Mouse (Mus musculus): ENCODE data around the gene Pi4ka. TPM values are rescaled to one million over a fixed set of nuclear protein-coding genes. Genes with fewer than 3 reads are reported as not detected.

Gene Pi4ka
- total RNA-seq, 1 experiment, result 42.5 TPM

DNA sequence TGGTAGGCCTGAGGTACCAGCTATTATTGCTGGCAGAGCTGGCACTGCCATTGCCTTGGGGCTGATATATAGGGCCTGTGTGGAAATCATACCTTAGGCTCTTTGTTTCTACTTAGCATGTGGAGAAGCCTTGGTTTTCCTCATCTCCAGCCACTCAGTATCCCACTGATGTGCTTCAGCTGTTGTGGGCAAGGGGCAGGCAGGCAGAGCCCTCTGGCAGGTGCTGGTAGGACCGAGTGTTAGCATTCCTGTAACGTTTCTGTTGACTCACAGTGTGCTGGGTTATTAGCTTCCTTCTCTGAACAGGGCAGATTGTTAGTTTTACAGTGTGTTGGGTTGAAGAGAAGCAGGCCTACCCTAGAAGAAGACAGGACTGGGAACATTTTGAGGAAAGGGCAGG, 150.8 kb downstream of the Pi4ka start:
- Histone ChIP-seq H3K27ac (ENCODE audit: insufficient read depth, low read depth, low read length, poor library complexity, severe bottlenecking) (no peak overlapping the region), H3K4me1 (ENCODE audit: control insufficient read depth in 2 of 2, insufficient read depth in 2 of 2, low read length in 2 of 2, poor library complexity in 1 of 2) (peaks cover 19 to 48% of the 10 kb centered on the region in 2 experiments), H3K36me3 (ENCODE audit: control insufficient read depth, insufficient read depth, low read length, poor library complexity, severe bottlenecking) (peaks cover 37% of the 10 kb centered on the region), H3K9ac (ENCODE audit: insufficient read depth, low read depth, low read length, poor library complexity, severe bottlenecking) (no peak overlapping the region), H3K4me3 (ENCODE audit: insufficient read depth in 1 of 2, low read depth in 1 of 2, low read length in 2 of 2, poor library complexity in 1 of 2, severe bottlenecking in 1 of 2) (no peak overlapping the region), H3K9me3 (ENCODE audit: control insufficient read depth, insufficient read depth, low read depth, low read length) (no peaks in the 10 kb centered on the region)
- in situ Hi-C loops (cut with MboI; ENCODE audit: low sequenced_read_pairs in 2 of 2, unreplicated experiment in 2 of 2), result no loop called here
- no peak for TF ChIP-seq HCFC1 (IDR thresholded peaks at IDR 0.05; ENCODE audit: borderline replicate concordance, insufficient read depth, low read length)
- TF ChIP-seq ZC3H11A (IDR thresholded peaks at IDR 0.05; ENCODE audit: borderline replicate concordance, low read depth, low read length), result no peak
- TF ChIP-seq CHD2 (IDR thresholded peaks at IDR 0.05; ENCODE audit: low read depth, low read length), result no peak
- TF ChIP-seq MAFK (IDR thresholded peaks at IDR 0.05; ENCODE audit: insufficient read depth, low read depth, low read length), result no peak
- TF ChIP-seq ZNF384 (IDR thresholded peaks at IDR 0.05; ENCODE audit: low read depth, low read length), result no peak
- DNase-seq (ENCODE audit: low read depth, low spot score), result no peak

DNA sequence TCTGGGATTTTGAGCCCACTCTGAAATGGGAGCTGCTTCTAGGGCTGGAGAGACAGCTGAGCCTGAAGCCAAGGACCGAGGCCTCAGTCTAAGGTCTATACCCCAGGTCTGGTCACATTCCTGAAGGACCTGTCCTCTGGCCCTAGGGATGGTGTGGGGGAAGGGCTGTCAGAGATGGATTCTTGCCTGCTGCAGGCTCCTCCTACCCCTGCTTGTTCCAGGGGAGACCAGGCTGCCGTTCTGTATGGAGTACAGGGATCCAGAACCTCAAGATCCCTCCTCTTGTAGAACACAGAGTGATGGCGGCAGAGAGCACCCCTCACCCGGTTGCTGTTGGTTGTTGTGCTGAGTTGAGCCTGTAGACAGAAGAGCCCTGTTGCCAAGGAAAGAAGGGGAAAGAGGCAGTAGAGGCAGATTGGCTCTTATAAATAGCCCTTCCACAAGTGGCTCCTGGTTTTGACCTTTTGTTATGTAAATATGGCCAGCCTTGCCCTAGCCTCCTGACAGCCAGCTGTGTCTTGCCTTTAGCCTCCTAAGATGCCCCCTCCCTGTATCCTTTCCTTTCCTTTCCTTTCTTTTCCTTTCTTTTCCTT, 152.0 kb downstream of the Pi4ka start:
- H3K27ac ChIP-seq (ENCODE audit: insufficient read depth, low read depth, low read length, poor library complexity, severe bottlenecking), result peak overlapping the region; percentile 76
- TF ChIP-seq ZNF384 (IDR thresholded peaks at IDR 0.05; ENCODE audit: low read depth, low read length) (no peak), CHD2 (IDR thresholded peaks at IDR 0.05; ENCODE audit: low read depth, low read length) (no peak), HCFC1 (IDR thresholded peaks at IDR 0.05; ENCODE audit: borderline replicate concordance, insufficient read depth, low read length) (no peak), ZC3H11A (IDR thresholded peaks at IDR 0.05; ENCODE audit: borderline replicate concordance, low read depth, low read length) (no peak), MAFK (IDR thresholded peaks at IDR 0.05; ENCODE audit: insufficient read depth, low read depth, low read length) (no peak)
- H3K9ac ChIP-seq (ENCODE audit: insufficient read depth, low read depth, low read length, poor library complexity, severe bottlenecking), result peak overlapping the region; percentile 48
- peak overlapping the region; percentile 25 to 38; a peak in 3 of 4 replicates for H3K4me3 ChIP-seq (ENCODE audit: insufficient read depth in 1 of 2, low read depth in 1 of 2, low read length in 2 of 2, poor library complexity in 1 of 2, severe bottlenecking in 1 of 2)
- peaks cover 33% of the 10 kb centered on the region for H3K36me3 ChIP-seq (ENCODE audit: control insufficient read depth, insufficient read depth, low read length, poor library complexity, severe bottlenecking)
- H3K4me1 ChIP-seq (ENCODE audit: control insufficient read depth in 2 of 2, insufficient read depth in 2 of 2, low read length in 2 of 2, poor library complexity in 1 of 2), result peaks cover 21 to 55% of the 10 kb centered on the region in 2 experiments
- in situ Hi-C loops (cut with MboI; ENCODE audit: low sequenced_read_pairs in 2 of 2, unreplicated experiment in 2 of 2), result no loop called here
- no peak for DNase-seq (ENCODE audit: low read depth, low spot score)
- no peaks in the 10 kb centered on the region for H3K9me3 ChIP-seq (ENCODE audit: control insufficient read depth, insufficient read depth, low read depth, low read length)

DNA sequence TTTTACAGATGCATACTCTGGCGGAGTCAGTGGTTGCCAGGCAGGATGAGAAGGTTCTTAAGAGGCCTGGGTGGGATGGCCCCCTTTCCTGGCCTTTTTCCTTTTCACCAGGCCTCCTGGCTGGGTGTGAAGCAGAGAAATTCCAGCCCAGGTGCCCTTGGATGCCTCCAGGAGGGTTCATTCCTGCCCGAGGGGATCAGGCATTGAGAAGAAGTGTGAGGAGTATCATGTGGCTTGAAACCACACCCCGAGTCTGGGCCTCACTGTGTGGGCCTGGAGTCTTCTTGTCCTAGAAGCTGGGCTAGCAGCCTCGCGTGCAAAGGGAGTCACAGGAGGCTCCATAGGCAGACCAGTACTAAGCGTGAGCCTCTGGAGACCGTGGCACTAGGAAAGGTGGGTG, 153.3 kb downstream of the Pi4ka start:
- Histone ChIP-seq H3K4me1 (ENCODE audit: control insufficient read depth in 2 of 2, insufficient read depth in 2 of 2, low read length in 2 of 2, poor library complexity in 1 of 2) (peaks cover 29 to 52% of the 10 kb centered on the region in 2 experiments), H3K9me3 (ENCODE audit: control insufficient read depth, insufficient read depth, low read depth, low read length) (no peaks in the 10 kb centered on the region), H3K36me3 (ENCODE audit: control insufficient read depth, insufficient read depth, low read length, poor library complexity, severe bottlenecking) (peaks cover 20% of the 10 kb centered on the region), H3K4me3 (ENCODE audit: insufficient read depth in 1 of 2, low read depth in 1 of 2, low read length in 2 of 2, poor library complexity in 1 of 2, severe bottlenecking in 1 of 2) (no peak overlapping the region), H3K9ac (ENCODE audit: insufficient read depth, low read depth, low read length, poor library complexity, severe bottlenecking) (peak overlapping the region; percentile 18; the same call in 1 of the 2 replicates), H3K27ac (ENCODE audit: insufficient read depth, low read depth, low read length, poor library complexity, severe bottlenecking) (peak overlapping the region; percentile 76; the same call in 1 of the 2 replicates)
- TF ChIP-seq ZNF384 (IDR thresholded peaks at IDR 0.05; ENCODE audit: low read depth, low read length) (no peak), ZC3H11A (IDR thresholded peaks at IDR 0.05; ENCODE audit: borderline replicate concordance, low read depth, low read length) (no peak), HCFC1 (IDR thresholded peaks at IDR 0.05; ENCODE audit: borderline replicate concordance, insufficient read depth, low read length) (no peak), CHD2 (IDR thresholded peaks at IDR 0.05; ENCODE audit: low read depth, low read length) (no peak), MAFK (IDR thresholded peaks at IDR 0.05; ENCODE audit: insufficient read depth, low read depth, low read length) (no peak)
- in situ Hi-C loops (cut with MboI; ENCODE audit: low sequenced_read_pairs in 2 of 2, unreplicated experiment in 2 of 2), result no loop called here
- peak; percentile 67 for DNase-seq (ENCODE audit: low read depth, low spot score)

DNA sequence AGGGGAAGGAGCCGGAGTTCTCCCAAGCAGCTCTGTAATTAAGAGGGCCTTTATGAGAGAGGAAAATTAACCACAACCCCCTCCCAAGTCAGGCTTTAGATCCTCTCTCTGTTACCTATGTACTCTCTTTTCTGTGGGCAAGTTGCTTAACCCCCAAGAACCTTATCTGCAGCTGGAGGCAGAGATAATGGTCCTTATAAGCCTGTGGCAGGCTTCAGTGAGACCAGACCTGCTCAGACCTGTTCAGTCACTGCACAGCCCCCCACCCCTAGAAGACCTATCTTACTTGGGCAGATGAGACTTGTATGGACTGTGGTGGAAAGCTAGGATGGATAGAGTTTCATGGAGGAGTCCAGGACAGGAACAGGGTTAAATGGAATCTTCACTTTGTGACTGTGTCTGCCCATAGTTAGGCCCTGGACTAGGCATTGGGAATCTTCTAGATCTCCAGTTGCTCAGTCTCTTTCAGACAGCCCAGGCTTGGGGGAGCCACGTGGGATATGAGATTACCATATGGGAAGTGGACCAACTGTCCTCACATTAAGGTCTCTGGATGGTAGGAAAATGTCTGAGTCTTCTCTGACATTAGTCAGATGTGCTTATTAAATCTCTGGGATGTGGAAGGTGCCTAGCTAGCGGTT, 153.9 kb downstream of the Pi4ka start:
- peak overlapping the region; percentile 76; the same call in 1 of the 2 replicates for H3K27ac ChIP-seq (ENCODE audit: insufficient read depth, low read depth, low read length, poor library complexity, severe bottlenecking)
- H3K4me3 ChIP-seq (ENCODE audit: insufficient read depth in 1 of 2, low read depth in 1 of 2, low read length in 2 of 2, poor library complexity in 1 of 2, severe bottlenecking in 1 of 2), result no peak overlapping the region
- TF ChIP-seq HCFC1 (IDR thresholded peaks at IDR 0.05; ENCODE audit: borderline replicate concordance, insufficient read depth, low read length) (no peak), ZC3H11A (IDR thresholded peaks at IDR 0.05; ENCODE audit: borderline replicate concordance, low read depth, low read length) (no peak), MAFK (IDR thresholded peaks at IDR 0.05; ENCODE audit: insufficient read depth, low read depth, low read length) (no peak), ZNF384 (IDR thresholded peaks at IDR 0.05; ENCODE audit: low read depth, low read length) (no peak), CHD2 (IDR thresholded peaks at IDR 0.05; ENCODE audit: low read depth, low read length) (no peak)
- H3K4me1 ChIP-seq (ENCODE audit: control insufficient read depth in 2 of 2, insufficient read depth in 2 of 2, low read length in 2 of 2, poor library complexity in 1 of 2), result peaks cover 29 to 54% of the 10 kb centered on the region in 2 experiments
- in situ Hi-C loops (cut with MboI; ENCODE audit: low sequenced_read_pairs in 2 of 2, unreplicated experiment in 2 of 2), result no loop called here
- peaks cover 14% of the 10 kb centered on the region for H3K36me3 ChIP-seq (ENCODE audit: control insufficient read depth, insufficient read depth, low read length, poor library complexity, severe bottlenecking)
- no peak for DNase-seq (ENCODE audit: low read depth, low spot score)
- H3K9me3 ChIP-seq (ENCODE audit: control insufficient read depth, insufficient read depth, low read depth, low read length), result no peaks in the 10 kb centered on the region
- H3K9ac ChIP-seq (ENCODE audit: insufficient read depth, low read depth, low read length, poor library complexity, severe bottlenecking), result peak overlapping the region; percentile 18; the same call in 1 of the 2 replicates
